Mouse (Mus musculus): ENCODE measurements around the gene Klf16.

- TF ChIP-seq POLR2A (IDR thresholded peaks at IDR 0.05; ENCODE audit: borderline replicate concordance, low read depth, low read length) (no peak), CTCF (IDR thresholded peaks at IDR 0.05; ENCODE audit: low read depth, low read length) (no peak)
These were observed 42.5 kb upstream of the Klf16 start for GRCm38 (mm10) chr10:80619465-80620244.

Measured in bone marrow macrophage, adult 2 months (primary cell).